Mouse (Mus musculus) brain, embryonic 14.5 days (tissue): ENCODE measurements at regions not wholly inside any gene's neighbourhood (a gene's known extent, or its start where the extent isn't known, plus 50 kb on each side); places are given as distances from the start of the nearest gene placed in this dataset.

Experiments
- CTCF ChIP-seq: fragments of 200-500 bp; IDR thresholded peaks from 2 replicates; pipeline ENCODE4 v1.5.1; 2012; ENCODE audit warnings: inconsistent platforms, mild to moderate bottlenecking, moderate library complexity, borderline replicate concordance; ENCODE audit not compliant: insufficient read depth, insufficient read length; ENCODE audit errors: extremely low read depth
- POLR2A ChIP-seq: fragments of 200-500 bp; IDR thresholded peaks from 2 replicates; pipeline ENCODE4 v1.6.1; 2012; ENCODE audit warnings: mild to moderate bottlenecking, inconsistent platforms, borderline replicate concordance; ENCODE audit not compliant: poor library complexity, insufficient read depth, insufficient read length, severe bottlenecking; ENCODE audit errors: extremely low read depth

GRCm38 (mm10) chr15:6180261-6180660, 119.3 kb upstream of the Dab2 start:
- no peak for TF ChIP-seq CTCF
- TF ChIP-seq POLR2A = no peak
